Mouse (Mus musculus) cerebellum, adult 18-20 months (tissue): ENCODE results near the gene Tgm1.

ENCODE experiments used
- DNase-seq, 2 experiments: peaks; one replicate each; pipeline ENCODE4 v3.0.0; 2021

Gene Tgm1

DNA sequence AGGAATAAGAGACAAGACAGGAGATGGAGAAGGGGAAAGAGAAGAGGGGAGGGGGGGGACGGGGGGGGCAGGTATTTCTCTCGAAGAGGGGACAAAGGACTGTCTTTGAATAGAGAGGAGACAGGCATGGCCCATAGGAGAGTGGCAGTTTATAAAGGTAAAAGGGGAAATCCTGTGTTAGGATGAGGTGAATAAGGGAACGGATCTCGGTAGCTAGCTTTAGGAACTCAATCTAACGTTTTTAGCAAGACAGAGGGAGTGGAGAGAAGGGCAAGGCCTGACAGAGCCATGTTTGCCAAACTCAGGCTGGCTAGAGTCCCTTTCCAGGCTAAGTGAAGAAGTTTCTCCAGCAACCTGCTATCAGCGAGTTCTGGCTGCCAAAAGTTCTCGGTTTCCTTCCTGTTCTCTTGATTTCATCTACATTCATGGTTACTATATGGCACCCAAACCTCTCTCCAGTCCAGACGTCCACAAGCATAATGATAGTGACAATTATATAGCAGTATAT, 8.8 kb upstream of the Tgm1 start:
- DNase-seq = peak in 1 of 2 experiments; percentile 14

DNA sequence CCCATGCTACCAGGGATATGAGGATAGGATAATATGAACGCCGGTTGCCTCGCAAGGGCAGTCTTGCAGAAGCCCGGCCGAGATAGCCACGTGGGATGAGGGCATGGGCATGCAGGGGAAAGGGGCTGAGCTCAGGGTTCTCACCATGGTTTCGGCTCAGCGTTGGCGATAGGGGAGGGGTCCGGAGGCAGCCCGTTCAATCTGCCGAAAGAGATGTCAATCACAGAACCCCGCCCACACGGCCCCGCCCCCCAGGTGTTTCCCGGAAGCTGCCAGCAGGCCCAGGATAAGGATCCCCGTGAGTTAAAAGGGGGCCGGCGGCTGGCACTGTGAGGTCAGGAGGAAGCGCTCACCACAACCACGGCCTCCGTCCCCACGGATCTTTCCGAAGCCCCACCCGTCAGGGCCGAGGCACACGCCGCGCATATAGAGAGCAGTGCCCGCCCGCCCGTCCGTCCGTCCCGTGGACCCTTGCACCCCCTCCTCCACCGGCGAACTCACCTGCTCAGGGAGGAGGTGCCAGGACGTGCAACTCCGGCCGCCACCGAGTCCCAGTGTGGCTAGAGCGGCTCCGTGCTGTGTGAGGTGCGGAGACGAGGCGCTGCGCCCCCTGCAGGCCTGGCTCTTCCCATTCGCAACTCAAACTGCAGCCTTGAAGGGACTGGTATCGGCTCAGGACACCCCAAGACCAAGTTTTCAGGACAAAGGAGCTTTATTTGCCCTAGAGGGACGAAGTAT, 8.1 kb upstream of the Tgm1 start, which contains the start of gene Rabggta:
TSS of gene Rabggta (minus strand) at position 564 of the 738 bp plus-strand sequence.
- DNase-seq = peak; percentile 94 to 97

DNA sequence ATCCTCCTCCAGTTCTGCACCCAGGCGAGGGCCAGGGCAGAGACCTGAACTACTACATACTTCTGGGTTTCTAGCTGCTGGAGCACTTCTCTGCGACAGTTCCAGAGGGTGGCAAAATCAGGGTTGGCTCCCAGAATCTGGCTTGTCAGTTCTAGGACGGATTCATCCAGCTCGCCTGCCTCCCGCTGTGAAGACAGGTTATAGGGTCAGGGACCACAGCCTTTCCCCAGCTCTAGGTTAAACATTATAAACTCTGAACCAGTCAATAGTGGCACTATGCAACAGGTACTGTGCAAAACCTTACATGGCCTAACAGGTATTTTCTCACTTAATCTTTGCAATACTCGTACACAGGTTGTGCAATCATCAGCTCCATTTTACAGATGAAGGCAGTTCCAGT, 7.3 kb upstream of the Tgm1 start:
- peak in 1 of 2 experiments; percentile 9 for DNase-seq

DNA sequence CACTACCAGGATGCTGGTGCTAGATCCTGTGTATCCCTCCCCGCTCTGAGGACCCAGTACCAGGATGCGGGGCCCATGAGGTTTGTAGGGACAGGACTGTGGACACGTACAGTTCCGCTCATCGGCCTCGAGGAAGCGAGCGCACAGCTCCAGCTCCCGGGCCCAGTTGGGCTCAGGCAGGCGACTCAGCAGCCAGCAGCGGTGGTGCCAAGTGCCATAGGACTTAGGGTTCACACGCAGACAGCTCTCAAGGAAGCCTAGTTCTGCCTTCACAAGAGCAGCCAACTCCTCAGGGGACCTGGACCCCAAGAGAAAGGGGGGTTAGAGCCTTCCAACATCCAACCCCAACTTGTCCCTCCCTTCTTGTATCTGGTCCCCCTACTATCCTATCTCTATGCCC, 6.9 kb upstream of the Tgm1 start:
- peak in 1 of 2 experiments; percentile 10 for DNase-seq

DNA sequence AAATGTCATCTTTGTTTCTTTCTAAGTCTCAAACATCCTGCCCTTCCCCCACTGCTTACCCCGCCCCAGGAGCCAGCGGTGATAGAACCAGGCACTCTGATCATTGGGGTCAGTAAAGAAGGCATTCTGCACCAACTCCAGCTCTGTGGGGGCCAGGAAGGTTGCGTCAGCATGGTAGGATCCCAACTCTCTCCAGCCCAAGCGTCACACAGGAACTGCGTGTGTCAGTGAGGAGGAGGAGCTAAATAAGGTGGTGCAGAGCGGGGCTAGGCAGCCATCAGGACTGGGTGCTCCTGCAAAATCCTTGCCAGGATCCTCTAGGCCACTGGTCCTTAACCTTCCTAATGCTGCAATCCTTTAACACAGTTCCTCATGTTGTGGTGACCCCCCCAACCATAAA, 6.0 kb upstream of the Tgm1 start:
- DNase-seq = no peak

DNA sequence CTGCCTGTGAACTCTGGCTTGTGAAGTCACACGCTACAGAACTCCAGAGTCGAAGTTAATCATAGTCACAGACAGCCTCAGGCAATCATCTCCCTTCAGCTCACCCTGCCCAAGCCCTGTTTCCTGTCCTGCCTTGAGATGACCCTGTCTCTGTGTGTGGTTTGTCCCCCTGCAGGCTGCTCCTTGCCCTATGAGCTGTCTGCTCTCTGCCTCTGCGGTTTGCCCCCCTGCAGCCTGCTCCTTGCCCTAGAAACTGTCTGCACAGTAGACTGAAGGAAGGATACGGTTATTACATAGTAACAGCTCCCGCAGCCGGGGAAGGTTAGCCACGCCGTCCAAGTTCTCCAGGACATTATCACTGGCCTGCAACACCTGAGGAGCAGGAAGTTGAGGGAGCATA, 3.2 kb upstream of the Tgm1 start:
- DNase-seq = no peak

DNA sequence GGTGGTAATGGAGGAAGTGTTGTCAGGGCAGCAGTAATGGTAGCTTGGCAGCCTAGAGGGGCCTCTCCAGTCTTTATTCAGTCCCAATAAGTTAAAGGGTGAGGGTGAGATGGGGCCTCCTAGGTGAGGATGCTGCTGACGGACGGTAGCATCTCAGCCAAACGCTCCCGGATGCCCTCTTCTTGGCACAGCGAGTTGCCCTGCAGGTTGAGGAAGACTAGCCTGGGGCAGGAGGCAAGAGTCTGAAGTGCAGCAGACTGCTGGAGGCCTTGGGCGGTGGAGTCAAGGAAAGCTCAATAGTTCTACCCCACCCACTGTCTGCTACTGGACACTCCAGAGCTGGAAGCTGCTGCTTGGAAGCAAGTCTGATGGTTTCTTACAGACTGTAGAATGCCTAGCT, 2.5 kb upstream of the Tgm1 start:
- no peak for DNase-seq

DNA sequence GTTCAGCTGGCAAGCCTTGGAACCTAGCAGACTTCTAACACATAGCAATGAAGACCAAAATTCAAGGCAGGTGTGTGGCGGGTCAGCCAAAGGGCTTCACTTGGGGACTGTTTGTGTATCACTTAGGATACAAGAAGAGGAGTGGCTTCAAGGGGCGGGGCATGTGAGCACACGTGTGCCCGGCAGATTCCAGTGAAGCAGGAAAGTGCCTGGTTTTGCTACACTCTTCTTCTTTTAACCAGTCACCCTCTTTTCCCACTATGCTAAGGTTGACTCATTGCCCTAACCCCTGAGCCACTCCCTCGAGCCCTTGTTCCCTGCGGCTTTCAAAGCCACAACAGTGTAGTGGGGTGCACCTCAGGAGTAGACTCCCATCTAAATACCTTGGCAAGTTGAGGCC, 1.2 kb upstream of the Tgm1 start:
- DNase-seq = no peak

DNA sequence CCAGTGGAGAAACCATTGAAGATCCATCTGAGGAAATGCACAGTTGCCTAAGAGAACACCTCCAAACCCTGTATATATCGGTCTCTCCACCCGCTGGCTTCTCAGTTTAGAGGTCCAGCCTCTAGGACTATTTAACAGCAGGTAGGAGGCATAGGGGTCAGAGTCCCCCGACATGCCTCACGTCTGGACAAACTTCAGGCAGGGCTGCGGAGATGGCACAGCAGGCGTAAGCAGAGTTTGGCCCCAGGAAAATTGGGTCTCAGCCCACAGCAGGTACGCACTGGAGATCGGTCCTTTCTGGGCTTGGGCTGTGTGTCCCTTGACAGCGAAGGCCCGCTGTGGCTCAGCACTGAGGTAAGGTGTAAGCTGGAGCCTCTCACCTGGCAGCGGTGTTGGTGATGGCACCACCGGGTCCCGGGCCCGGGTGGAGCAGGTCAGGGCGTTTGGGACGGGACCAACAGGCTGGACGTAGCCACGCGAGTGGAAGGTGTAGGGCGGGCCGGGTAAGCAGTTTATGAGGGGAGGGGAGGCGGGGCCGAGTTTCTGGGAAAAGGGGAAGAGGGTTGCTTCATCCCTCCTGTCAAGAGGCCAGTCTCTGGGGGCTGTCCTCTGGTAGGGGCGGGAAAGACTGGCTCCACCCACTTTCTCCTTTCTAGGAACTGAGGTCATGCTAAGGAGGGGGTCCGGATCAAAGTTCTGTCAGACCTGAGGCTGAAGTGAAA, 558 bp downstream of the Tgm1 start:
- no peak for DNase-seq

DNA sequence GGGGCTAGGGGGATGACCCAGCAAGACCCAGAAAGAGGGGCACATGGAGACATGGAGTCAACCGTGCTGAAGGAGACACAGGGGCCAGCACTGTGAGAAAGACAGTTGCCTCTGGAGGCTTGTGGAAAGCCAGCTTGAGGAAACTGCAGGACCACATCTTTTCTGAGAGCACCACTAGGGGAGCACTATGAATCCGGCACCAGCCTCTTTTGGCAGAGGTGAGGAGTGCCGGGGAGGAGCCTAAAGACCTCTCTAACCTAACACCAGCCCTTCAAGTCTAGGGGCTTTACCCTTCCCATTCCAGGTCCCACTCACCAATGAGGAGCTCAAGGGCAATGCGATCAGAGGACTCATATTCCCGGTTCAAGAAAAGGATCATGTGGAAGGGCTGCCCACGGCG, 1.9 kb downstream of the Tgm1 start:
- no peak for DNase-seq

DNA sequence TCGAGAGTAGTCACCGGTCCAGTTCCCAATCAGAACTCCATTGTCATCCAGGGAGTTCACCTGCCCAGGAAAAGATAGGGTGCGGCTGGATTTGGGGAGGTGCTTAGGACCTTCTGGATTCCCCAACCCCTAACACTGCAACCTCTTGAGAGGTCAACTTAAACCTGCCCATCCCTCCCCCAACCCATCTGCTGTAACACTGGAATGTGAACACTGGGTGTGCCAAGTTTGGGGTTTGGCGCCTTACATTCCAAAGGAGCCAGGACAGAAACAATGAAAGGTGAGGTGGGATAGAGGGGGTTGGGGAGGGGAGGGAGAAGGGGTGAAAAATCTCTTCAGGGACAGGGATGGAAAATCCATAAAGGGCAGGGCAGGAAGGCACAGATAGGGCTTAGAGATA, 4.2 kb downstream of the Tgm1 start:
- no peak for DNase-seq

DNA sequence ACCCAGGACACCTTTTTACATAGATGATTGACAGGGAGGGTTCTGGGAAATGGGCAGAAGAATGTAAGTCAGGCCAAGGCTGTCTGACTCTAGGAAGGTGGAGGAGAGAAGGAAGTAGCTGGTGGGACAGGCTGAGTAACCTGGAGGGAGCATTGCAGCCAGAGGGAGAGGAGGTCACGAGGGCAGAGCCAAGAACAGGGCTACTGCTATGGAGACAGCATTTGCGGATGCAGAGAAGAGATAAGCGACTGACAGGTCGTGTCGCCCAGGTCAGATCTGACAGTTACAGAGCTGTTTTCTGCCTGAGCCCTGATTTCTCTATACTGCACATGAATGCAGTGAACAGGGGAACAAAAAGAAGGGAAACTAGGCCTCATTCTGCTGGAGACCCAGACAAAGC, 6.3 kb downstream of the Tgm1 start:
- DNase-seq = no peak

DNA sequence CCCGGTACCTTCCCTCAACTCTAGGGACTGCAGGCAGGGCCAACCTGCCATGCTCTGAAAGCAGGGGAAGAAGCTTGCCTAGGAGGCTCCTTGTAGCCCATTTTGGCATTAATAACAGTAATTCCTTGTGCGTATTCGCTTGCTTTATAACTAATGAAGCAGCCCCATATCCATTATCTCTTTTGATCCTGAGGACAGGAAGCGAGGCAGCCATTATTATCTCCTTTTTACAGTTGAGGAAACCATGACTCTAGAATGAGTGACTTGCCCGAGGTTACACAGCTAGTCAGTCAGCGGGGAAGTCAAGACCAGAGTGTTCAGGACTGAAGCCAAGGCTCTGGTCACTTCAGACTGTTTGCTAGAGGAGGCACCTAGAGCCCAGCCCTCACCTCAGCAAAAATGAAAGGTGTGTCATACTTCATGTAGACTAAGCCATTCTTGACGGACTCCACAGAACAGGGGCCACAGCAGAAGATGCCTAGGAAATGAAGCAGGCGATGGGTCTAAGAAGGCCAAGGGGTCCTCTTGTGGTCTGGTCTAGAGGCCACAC, 7.6 kb downstream of the Tgm1 start:
- DNase-seq = no peak

DNA sequence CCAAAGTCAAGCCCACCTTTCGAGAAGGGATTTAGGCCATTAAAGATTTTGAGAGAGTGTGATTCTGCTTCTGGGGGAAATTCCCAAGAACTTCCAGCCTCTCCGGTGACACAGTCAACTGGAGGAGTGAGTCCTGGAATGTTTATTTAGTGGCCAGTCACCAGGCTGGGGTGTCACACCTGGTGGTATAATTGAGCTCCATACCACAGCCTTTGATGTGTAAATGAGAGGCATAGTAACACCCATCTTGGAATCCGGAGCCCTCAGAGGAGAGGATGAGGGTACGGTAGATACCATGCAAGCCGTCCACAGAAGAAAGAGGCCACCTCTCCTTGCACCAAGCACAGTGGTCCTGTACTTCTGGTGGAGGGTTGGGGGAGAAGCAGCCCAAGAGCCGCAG, 11.0 kb downstream of the Tgm1 start:
- DNase-seq = no peak

DNA sequence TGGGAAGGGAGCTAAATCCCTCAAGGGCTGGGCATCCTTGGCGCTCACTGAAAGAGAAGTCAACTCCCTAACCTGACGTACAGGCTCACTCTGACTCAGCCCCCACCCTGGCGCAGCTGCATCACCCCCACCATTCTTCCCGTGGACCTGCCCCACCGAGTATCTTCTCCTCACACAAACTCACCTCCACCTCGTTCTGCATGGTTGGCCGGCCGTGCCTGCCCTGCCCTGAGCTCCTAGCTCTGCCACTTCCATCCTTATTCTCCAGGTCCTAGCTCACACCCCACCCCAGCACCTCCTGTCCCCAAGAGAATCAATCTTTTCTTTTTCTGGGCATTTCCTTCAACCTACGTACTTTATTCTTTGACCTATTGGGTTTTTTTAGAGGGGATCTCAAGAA, 12.6 kb downstream of the Tgm1 start:
- no peak for DNase-seq

DNA sequence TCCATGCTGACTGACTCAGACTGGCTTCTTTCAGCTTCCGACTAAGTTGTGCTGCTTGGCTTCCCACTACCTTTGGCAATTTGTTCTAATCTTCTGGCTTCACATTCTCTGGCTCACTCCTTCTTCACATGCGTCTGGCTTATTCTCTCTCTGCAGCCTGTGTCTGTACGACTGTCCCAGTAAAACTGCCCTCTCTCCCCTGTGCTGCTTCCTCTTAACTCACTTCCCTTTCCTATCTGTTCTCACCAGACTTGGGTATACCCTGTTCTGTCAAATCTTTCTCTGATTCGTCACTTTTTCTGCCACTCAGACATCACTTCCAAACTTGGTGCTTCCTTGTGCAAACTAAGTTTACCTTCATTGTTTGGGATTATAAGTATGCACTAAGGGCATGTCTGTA, 16.5 kb downstream of the Tgm1 start:
- DNase-seq = no peak

DNA sequence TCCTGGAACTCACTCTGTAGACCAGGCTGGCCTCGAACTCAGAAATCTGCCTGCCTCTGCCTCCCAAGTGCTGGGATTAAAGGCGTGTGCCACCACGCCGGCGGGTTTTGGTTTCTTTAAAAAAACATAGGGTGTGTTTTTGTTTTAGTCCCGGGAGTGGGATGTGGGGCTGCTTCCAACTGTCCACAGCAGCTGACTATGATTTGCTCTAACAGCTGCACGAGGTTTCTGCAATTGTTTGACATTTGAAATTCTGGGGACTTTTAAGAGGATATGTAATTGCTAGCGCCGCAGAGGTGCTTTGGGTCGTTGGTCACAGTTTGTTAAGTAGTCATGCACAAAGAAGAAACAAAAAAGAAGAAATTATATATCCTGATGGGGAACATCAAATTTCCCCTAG, 24.3 kb downstream of the Tgm1 start:
- DNase-seq = no peak

DNA sequence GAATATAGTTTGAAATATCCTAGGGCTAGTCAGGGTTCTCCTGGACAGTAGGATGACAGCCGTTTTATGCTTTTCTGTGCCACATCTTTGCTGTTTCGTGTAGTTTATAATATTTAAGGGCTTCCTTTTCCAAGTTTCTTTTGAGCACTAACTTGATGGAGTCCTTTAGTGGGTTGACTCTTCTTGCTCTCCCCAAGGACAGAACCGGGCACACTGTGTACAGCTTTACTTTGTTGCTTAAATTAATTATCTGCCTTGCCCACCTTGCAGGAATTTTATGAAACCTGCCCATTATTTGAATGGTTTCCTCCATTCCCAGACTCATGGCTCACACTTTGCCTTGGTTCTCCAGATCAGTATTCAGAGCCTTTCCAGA, 31.6 kb downstream of the Tgm1 start:
- no peak for DNase-seq

DNA sequence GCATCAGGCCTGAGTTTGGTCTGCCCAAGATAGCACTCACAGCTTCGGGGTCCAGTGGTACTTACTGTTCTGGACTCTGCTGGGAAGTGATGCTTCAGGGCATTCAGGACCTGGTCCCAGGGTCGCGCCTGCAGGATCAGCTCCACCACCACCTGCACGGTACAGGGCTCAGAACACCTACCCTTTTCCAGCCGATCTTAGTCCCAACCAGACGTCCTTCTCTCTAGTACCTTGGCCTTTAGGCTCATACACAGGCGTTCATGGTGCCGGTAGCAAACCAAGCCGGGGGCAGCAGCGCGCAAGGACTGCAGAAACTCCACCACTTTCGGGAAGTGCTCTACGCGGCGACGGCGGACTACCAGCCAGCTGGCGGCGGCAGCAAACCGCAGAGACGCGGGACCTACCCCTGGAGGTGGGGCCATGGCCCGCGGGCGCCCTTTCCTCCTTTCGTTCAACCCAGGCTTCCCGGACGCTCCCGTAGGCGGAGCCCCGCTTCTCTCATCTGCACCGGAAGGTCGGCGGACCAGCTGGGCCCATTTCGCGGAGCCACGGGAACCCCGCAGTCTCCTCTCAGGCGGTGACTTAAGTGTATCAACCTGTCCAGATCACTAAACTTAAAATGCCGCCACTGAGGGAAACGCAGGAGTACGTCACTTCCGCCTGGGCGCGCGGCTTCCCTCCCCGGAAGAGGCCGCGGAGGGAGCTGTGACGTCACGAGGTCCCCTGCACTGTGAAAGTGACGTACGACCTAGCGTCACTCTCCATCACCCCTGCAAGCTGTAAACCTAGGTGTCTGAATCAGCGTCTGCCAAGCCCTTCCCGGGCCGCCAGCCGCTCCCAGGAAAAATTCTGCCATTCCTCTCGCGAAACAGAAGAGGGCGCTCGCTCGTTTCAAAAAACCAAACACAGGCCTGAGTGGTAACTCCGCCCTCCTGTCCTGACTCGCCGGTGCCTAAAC, 32.3 kb downstream of the Tgm1 start, which contains the start of gene Tinf2:
TSS of gene Tinf2 (minus strand) at position 661 of the 958 bp plus-strand sequence.
- peak; percentile 96 to 97 for DNase-seq

DNA sequence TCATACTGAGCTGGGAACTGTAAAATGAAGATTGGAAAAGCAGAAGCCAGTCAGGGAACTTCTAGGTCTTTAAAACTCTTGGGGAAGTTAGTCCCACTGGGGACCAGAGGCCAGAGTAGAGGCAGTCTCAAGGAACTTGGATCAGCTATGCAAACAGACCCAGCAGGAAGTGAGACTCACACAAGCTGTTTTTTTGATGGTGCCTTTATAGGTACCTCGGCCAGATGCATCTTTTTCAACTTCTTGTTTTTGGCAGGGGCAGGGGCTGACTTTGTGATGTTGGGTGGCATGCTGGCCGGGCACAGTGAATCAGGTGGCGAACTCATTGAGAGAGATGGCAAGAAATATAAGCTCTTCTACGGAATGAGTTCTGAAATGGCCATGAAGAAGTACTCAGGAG, 36.1 kb downstream of the Tgm1 start:
- no peak for DNase-seq

DNA sequence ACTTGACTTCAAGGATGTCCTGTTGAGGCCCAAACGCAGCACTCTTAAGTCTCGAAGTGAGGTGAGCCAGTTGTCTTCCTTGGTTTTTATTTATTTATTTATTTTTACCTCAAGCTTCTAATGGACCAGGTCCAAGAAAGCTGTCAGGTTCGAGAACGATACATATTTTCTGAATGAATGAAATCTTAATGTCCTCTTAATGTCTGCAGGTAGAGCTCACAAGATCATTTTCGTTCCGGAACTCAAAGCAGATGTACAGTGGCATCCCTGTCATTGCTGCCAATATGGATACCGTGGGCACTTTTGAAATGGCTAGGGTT, 41.0 kb downstream of the Tgm1 start:
- DNase-seq = no peak

DNA sequence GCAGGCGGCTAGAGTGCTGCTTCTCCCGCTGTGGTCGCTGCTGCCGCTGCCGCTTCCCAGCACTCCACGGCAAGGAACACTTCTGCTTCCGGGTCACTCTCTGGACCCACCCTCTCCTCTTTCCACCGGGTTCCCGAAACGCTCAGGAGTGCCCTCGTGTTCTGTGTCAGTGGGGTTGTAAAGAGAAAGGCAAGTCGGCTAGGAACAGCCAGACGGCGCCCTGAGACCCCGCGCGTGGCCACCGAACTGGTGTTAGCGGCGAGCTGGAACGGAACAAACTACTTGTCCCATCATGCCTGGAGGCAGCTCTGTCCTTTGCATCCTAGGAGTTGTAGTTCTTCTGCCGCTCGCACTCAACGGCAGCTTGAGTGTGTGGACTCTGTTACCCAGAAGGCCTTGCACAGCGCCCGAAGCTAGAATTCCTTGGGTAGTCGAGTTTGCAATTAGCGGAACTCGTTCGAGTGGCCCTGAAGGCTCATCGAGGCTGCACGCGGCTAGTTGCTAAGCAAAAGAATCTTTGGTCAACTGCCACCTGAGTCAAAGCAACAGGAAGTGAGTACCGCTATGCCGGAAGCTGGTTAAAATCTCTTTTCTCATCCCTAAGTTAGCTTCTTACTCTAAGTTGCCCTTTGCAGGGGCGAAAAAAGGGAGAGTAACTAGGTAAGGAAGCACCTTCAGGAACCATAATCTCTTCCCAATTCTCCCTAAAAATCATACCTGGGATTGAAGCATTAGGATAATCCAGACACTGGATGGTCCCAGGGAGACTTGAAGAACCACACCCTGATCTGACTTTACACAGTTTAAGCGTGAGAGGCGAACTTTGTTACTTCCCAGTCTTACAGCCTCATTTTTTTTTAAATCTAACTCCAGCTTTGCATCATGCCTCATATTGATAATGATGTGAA, 41.6 kb downstream of the Tgm1 start, which contains the start of the genes Gmpr2 and Nedd8:
TSS of gene Gmpr2 (plus strand) at position 109 of the 908 bp plus-strand sequence.
TSS of gene Nedd8 (minus strand) at position 292 of the 908 bp plus-strand sequence.
- peak; percentile 88 to 95 for DNase-seq
